Mouse (Mus musculus): ENCODE measurements around the gene Acot9. TPM values are rescaled to one million over a fixed set of nuclear protein-coding genes. Genes with fewer than 3 reads are reported as not detected.

The Acot9 gene
- 10 to 100 TPM; 20.8 to 20.9 TPM for total RNA-seq (2021)
- long read RNA-seq, experiment 1, transcript Acot9-201 (15 exons, 1,752 nt): major isoform, 18 of 20 reads
- long read RNA-seq, experiment 1, partial matches to known transcripts: 0 of 20 reads
- long read RNA-seq, experiment 1, other reads (novel, unspliced or antisense): 2 of 20 reads
- long read RNA-seq, experiment 2, transcript Acot9-201 (15 exons, 1,752 nt): major isoform, 8 of 10 reads
- long read RNA-seq, experiment 2, partial matches to known transcripts: 1 of 10 reads
- long read RNA-seq, experiment 2, other reads (novel, unspliced or antisense): 1 of 10 reads

GRCm38 (mm10) chrX:155262235-155262914 lies at the start of gene Acot9:
TSS of gene Acot9 (plus strand) at chrX:155262443.
- peak; percentile 81 to 88 for DNase-seq (ENCODE audit: extremely low spot score in 1 of 2, low spot score in 2 of 2)
- TF ChIP-seq CTCF (IDR thresholded peaks at IDR 0.05): peak; percentile 65
- Histone ChIP-seq H3K27ac (peak within 1 kb of the TSS; percentile 90), H3K4me3 (peak within 1 kb of the TSS; percentile 55)
- intact Hi-C loops (cut with DNase I): loop anchor here (1.0 to 5.0 kb wide), 3 partner anchors 46 to 165 kb away; partner anchors contain the start of gene Sat1

GRCm38 (mm10) chrX:155214291-155215136 lies 47.7 kb upstream of the Acot9 start:
- no peak for TF ChIP-seq CTCF (IDR thresholded peaks at IDR 0.05)
- intact Hi-C loops (cut with DNase I): loop anchor here (5.0 kb wide), 1 partner anchor 117 kb away; no protein-coding TSS in a partner anchor

GRCm38 (mm10) chrX:155215501-155216248 lies 46.6 kb upstream of the Acot9 start:
- no peak for TF ChIP-seq CTCF (IDR thresholded peaks at IDR 0.05)
- Histone ChIP-seq H3K4me3 (peak overlapping the region; percentile 62), H3K27ac (peak overlapping the region; percentile 87)
- peak; percentile 10 to 17 for DNase-seq (ENCODE audit: extremely low spot score in 1 of 2, low spot score in 2 of 2)
- intact Hi-C loops (cut with DNase I): loop anchor here (1.0 to 5.0 kb wide), 3 partner anchors 47 to 118 kb away; partner anchors contain the start of gene Acot9

More at GRCm38 (mm10) chrX:155214291-155215136, 47.7 kb upstream of the Acot9 start:
- no peak for DNase-seq (ENCODE audit: extremely low spot score in 1 of 2, low spot score in 2 of 2)
- H3K4me3 ChIP-seq: peak overlapping the region; percentile 62
- H3K27ac ChIP-seq: no peak overlapping the region

GRCm38 (mm10) chrX:155216271-155216670 lies 46.0 kb upstream of the Acot9 start, which contains the start of gene Sat1:
TSS of gene Sat1 (minus strand) at chrX:155216449.
- peak; percentile 65 for TF ChIP-seq CTCF (IDR thresholded peaks at IDR 0.05)
- intact Hi-C loops (cut with DNase I): loop anchor here (1.0 to 5.0 kb wide), 3 partner anchors 46 to 119 kb away; partner anchors contain the start of gene Acot9
- peak; percentile 82 to 89 for DNase-seq (ENCODE audit: extremely low spot score in 1 of 2, low spot score in 2 of 2)
- Histone ChIP-seq H3K27ac (peak within 1 kb of the TSS; percentile 87), H3K4me3 (peak within 1 kb of the TSS; percentile 62)

GRCm38 (mm10) chrX:155218277-155218676 lies 44.0 kb upstream of the Acot9 start:
- intact Hi-C loops (cut with DNase I): loop anchor here (5.0 kb wide), 1 partner anchor 121 kb away; no protein-coding TSS in a partner anchor
- no peak overlapping the region for H3K4me3 ChIP-seq
- no peak for DNase-seq (ENCODE audit: extremely low spot score in 1 of 2, low spot score in 2 of 2)

GRCm38 (mm10) chrX:155256856-155257255 lies 5.4 kb upstream of the Acot9 start:
- Histone ChIP-seq H3K4me3 (no peak overlapping the region), H3K27ac (no peak overlapping the region)
- no peak for DNase-seq (ENCODE audit: extremely low spot score in 1 of 2, low spot score in 2 of 2)
- TF ChIP-seq CTCF (IDR thresholded peaks at IDR 0.05): no peak
- intact Hi-C loops (cut with DNase I): no loop called here

More at GRCm38 (mm10) chrX:155218277-155218676, 44.0 kb upstream of the Acot9 start:
- H3K27ac ChIP-seq: no peak overlapping the region
- no peak for TF ChIP-seq CTCF (IDR thresholded peaks at IDR 0.05)

- TF ChIP-seq CTCF (IDR thresholded peaks at IDR 0.05): no peak
- no peak overlapping the region; the same call in 1 of the 2 replicates for H3K27ac ChIP-seq
- DNase-seq (ENCODE audit: extremely low spot score in 1 of 2, low spot score in 2 of 2): no peak
- H3K4me3 ChIP-seq: peak overlapping the region; percentile 55
- intact Hi-C loops (cut with DNase I): loop anchor here (1.0 to 5.0 kb wide), 3 partner anchors 47 to 166 kb away; partner anchors contain the start of gene Sat1
These were observed 641 bp downstream of the Acot9 start for GRCm38 (mm10) chrX:155262915-155263252.

- H3K27ac ChIP-seq: no peak overlapping the region
- no peak for DNase-seq (ENCODE audit: extremely low spot score in 1 of 2, low spot score in 2 of 2)
- H3K4me3 ChIP-seq: no peak overlapping the region
- intact Hi-C loops (cut with DNase I): no loop called here
- TF ChIP-seq CTCF (IDR thresholded peaks at IDR 0.05): no peak
These were observed 16.2 kb downstream of the Acot9 start for GRCm38 (mm10) chrX:155278483-155278882.

GRCm38 (mm10) chrX:155280427-155281044 lies 18.3 kb downstream of the Acot9 start:
- no peak for TF ChIP-seq CTCF (IDR thresholded peaks at IDR 0.05)
- intact Hi-C loops (cut with DNase I): no loop called here
- no peak overlapping the region for H3K27ac ChIP-seq

GRCm38 (mm10) chrX:155306390-155306789 lies 44.1 kb downstream of the Acot9 start:
- Histone ChIP-seq H3K4me3 (no peak overlapping the region), H3K27ac (no peak overlapping the region)
- intact Hi-C loops (cut with DNase I): no loop called here
- DNase-seq (ENCODE audit: extremely low spot score in 1 of 2, low spot score in 2 of 2): no peak
- TF ChIP-seq CTCF (IDR thresholded peaks at IDR 0.05): peak; percentile 21

More at GRCm38 (mm10) chrX:155280427-155281044, 18.3 kb downstream of the Acot9 start:
- no peak for DNase-seq (ENCODE audit: extremely low spot score in 1 of 2, low spot score in 2 of 2)
- H3K4me3 ChIP-seq: no peak overlapping the region
